Mouse (Mus musculus) embryonic fibroblast, embryonic 13.5 days (primary cell): Measurements from ENCODE around the gene Rps19.

ENCODE experiments used
- CTCF ChIP-seq: IDR thresholded peaks from 2 replicates; pipeline ENCODE4 v1.5.1; 2011; ENCODE audit warnings: mild to moderate bottlenecking, control low read depth, low read length, moderate library complexity, borderline replicate concordance; ENCODE audit not compliant: insufficient read depth
- POLR2A ChIP-seq: IDR thresholded peaks from 2 replicates; pipeline ENCODE4 v1.6.1; 2011; ENCODE audit warnings: low read depth, mild to moderate bottlenecking, control low read depth, low read length, moderate library complexity

DNA sequence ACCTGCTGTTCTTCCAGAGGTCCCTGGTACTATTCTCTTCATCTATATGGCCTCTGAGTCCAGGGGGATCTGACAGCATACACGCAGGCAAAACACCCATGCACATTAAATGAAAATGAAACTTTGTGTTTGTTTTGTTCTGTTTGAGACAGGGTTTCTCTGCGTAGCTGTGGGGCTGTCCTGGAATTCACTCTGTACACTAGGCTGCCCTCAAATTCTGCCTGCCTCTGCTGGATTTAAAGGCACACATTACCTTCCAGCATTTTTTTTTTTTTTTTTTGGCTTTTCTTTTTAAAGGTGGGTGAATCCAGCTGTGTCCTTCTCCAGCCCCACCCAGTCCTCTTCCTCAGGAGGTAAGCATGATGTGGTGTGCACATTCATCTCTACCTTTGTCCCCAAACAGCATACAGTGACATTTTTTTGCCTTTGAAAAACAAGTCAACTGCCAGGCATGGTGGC, 8.0 kb downstream of the Rps19 start:
- no peak for TF ChIP-seq POLR2A
- TF ChIP-seq CTCF: no peak
